Mouse (Mus musculus): ENCODE measurements around the gene Ttc37. TPM values are rescaled to one million over a fixed set of nuclear protein-coding genes. Genes with fewer than 3 reads are reported as not detected.

Gene Ttc37
- polyA plus RNA-seq, 1 experiment from 2014 or later: 11.0 TPM

DNA sequence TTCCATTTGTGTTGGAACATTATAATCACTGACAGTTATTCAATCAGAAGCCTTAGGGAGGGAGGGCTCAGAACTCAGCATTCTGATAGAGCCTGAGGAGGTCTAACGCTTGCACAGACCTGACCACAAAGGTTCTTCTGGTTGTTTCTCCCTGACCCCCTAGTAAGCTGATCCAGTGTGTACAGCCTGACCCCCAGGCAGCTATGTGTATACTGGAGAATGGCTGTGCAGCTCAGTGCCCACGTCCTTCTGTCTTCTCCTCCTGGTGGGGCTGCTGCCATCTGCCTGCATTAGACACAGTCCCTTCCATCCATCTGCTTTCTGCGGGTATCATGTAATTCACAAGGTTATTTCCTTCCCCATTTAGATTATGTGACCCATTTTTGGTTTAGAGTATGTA is 90.7 kb downstream of the Ttc37 start:
- Histone ChIP-seq H3K4me3 (no peak overlapping the region), H3K27me3 (ENCODE audit: insufficient read depth, poor library complexity, severe bottlenecking) (no peaks in the 10 kb centered on the region), H3K36me3 (peaks cover 46% of the 10 kb centered on the region), H3K4me1 (no peaks in the 10 kb centered on the region), H3K27ac (no peak overlapping the region), H3K9me3 (no peaks in the 10 kb centered on the region)
- 93% methylated on average over 3 of the region's 3 CpGs for WGBS
- DNase-seq (ENCODE audit: low spot score): no peak

DNA sequence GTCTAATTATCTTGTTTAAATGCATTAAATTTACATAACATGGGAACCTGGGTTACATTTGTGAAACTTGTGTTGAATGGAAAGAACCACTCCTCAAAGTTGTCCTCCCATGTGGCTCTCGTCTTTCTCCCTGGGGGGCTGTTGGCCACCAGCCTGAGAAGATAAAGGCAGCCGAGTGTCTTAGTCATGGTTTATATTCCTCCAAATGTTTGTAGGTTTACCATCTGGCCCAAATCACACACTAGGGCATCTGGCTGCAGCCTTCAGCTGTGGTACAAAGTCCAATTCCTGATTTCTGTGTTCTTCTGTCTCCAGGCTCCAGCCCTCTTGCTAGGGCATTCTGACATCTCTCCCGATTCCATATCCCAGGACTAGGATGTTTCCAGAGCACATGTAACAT is 91.7 kb downstream of the Ttc37 start:
- H3K4me1 ChIP-seq: no peaks in the 10 kb centered on the region
- H3K36me3 ChIP-seq: peaks cover 46% of the 10 kb centered on the region
- no peaks in the 10 kb centered on the region for H3K27me3 ChIP-seq (ENCODE audit: insufficient read depth, poor library complexity, severe bottlenecking)
- H3K4me3 ChIP-seq: no peak overlapping the region
- no peaks in the 10 kb centered on the region for H3K9me3 ChIP-seq
- 85% methylated on average over 3 of the region's 3 CpGs for WGBS
- DNase-seq (ENCODE audit: low spot score): no peak
- no peak overlapping the region for H3K27ac ChIP-seq

DNA sequence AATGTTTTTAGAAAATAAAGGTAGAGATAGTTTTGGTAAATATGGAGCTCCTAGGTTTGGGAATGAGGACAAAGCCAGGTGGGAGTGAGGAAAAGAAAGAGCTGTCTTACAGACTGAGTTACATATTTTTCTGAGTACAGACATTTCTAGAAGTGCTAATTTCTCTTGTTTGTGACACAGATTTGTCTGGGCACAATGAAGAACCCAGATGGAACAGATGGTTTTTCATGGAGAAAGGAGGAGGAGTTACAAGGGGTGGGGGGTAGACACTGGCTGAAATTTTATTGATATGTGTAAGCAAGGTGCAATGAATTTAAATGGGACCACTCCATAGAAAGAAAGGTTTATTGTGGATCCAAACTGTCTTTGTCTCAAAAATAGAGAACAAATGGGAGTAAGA is 96.4 kb downstream of the Ttc37 start:
- no peaks in the 10 kb centered on the region for H3K4me1 ChIP-seq
- no peak overlapping the region for H3K4me3 ChIP-seq
- no peaks in the 10 kb centered on the region for H3K27me3 ChIP-seq (ENCODE audit: insufficient read depth, poor library complexity, severe bottlenecking)
- DNase-seq (ENCODE audit: low spot score): no peak
- H3K36me3 ChIP-seq: peaks cover 28% of the 10 kb centered on the region
- no peaks in the 10 kb centered on the region for H3K9me3 ChIP-seq
- H3K27ac ChIP-seq: no peak overlapping the region

- WGBS: 92% methylated on average over 8 of the region's 8 CpGs
- H3K9me3 ChIP-seq: no peaks in the 10 kb centered on the region
- H3K4me1 ChIP-seq: no peaks in the 10 kb centered on the region
- DNase-seq (ENCODE audit: low spot score): no peak
- H3K27ac ChIP-seq: no peak overlapping the region
- H3K4me3 ChIP-seq: no peak overlapping the region
- H3K36me3 ChIP-seq: peaks cover 23% of the 10 kb centered on the region
- no peaks in the 10 kb centered on the region for H3K27me3 ChIP-seq (ENCODE audit: insufficient read depth, poor library complexity, severe bottlenecking)
These were observed 97.1 kb downstream of the Ttc37 start for GRCm38 (mm10) chr13:76195431-76196138.

DNA sequence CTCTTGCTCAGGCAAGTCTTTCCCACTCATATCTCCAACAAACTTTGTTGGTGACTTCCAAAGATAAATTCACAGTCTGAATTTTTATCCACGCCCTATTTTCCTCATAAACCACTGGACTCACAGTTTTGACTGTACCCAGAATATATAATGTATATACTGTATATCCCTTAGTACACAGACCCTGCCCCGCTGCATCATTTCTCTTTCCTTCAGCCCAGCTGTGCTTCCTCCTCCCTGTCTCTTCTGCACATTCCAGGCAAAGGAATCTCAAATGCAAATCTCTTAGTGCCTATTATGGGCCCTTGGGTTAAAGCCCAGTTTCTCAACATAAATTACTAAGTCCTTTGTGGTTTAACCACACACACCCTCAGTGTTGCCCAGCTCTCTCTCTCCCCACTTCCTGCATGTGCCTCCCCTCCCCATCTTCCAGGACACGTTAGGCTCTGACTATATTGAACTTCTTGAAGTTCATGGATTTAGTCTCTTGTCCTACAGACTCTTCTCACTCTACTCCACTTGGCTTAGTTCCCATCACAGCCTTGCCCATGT is 98.8 kb downstream of the Ttc37 start:
- 81% methylated on average over 3 of the region's 3 CpGs for WGBS
- Histone ChIP-seq H3K27me3 (ENCODE audit: insufficient read depth, poor library complexity, severe bottlenecking) (no peaks in the 10 kb centered on the region), H3K9me3 (no peaks in the 10 kb centered on the region), H3K4me1 (no peaks in the 10 kb centered on the region), H3K36me3 (peaks cover 6% of the 10 kb centered on the region; the same call in 1 of the 2 replicates), H3K27ac (no peak overlapping the region), H3K4me3 (no peak overlapping the region)
- no peak for DNase-seq (ENCODE audit: low spot score)

DNA sequence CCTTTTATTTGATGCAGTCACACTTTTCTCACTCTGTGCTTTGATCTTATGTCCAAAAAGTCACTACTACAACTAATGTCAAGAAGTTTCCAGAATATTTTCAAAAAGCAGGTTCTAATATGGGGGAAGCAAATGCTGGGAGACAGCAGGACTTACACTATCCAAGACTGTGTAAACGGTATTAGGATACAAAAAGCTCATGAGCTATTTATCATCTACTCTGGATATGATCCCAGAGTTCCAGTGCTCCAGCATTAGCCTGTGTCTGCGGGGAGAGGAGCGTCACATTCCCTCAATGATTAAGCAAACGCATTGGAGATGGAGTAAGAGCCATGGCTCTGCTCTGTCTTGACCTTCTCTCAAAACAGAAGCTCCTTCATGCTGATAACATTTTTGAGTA is 101.4 kb downstream of the Ttc37 start:
- Histone ChIP-seq H3K27ac (no peak overlapping the region), H3K36me3 (0 out of 2 replicates have a peak, but pooled peaks cover 2% of the 10 kb centered on the region), H3K9me3 (no peaks in the 10 kb centered on the region), H3K27me3 (ENCODE audit: insufficient read depth, poor library complexity, severe bottlenecking) (no peaks in the 10 kb centered on the region), H3K4me3 (no peak overlapping the region), H3K4me1 (no peaks in the 10 kb centered on the region)
- WGBS: 82% methylated on average over 4 of the region's 4 CpGs
- DNase-seq (ENCODE audit: low spot score): no peak

- Histone ChIP-seq H3K36me3 (no peaks in the 10 kb centered on the region), H3K4me1 (no peaks in the 10 kb centered on the region), H3K9me3 (no peaks in the 10 kb centered on the region), H3K27ac (no peak overlapping the region), H3K4me3 (no peak overlapping the region), H3K27me3 (ENCODE audit: insufficient read depth, poor library complexity, severe bottlenecking) (no peaks in the 10 kb centered on the region)
- 90% methylated on average over 2 of the region's 2 CpGs for WGBS
- DNase-seq (ENCODE audit: low spot score): no peak
These were observed 116.4 kb downstream of the Ttc37 start for GRCm38 (mm10) chr13:76214928-76215327.

DNA sequence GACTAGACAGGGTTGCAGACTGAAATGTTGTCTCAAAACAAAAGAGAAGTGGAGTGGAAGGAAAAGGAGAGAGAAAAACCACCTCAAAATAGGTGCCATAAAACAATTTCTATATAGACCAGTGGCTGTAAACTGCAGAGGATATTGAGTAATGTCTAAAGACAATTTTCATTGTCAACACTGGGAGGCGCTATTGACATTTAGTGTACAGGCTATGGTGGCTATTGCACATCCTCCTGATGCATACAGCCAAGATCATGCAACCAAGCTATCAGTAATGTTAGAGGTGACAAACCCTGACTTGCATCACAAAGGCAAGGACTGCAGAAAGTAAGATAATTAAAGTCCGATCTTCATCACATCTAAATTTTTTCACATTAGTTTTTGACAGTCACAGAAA is 116.9 kb downstream of the Ttc37 start:
- Histone ChIP-seq H3K9me3 (no peaks in the 10 kb centered on the region), H3K27me3 (ENCODE audit: insufficient read depth, poor library complexity, severe bottlenecking) (no peaks in the 10 kb centered on the region), H3K4me3 (no peak overlapping the region), H3K27ac (no peak overlapping the region), H3K36me3 (no peaks in the 10 kb centered on the region), H3K4me1 (no peaks in the 10 kb centered on the region)
- DNase-seq (ENCODE audit: low spot score): no peak
- WGBS: 45% methylated on average over 2 of the region's 2 CpGs

Other genes starting within 250 kb of the Ttc37 start
- 21.7 and 27.4 TPM in 2 replicates for gene Rhobtb3, start 154.8 kb upstream of the Ttc37 start, polyA plus RNA-seq (2016; fragmentation: Nextera tagmentation; extraction: Ambion mirVana)
- 0.28 and 0.34 TPM in 2 replicates for gene Spata9, start 131.6 kb upstream of the Ttc37 start, polyA plus RNA-seq (2016; fragmentation: Nextera tagmentation; extraction: Ambion mirVana)
- 36.2 and 37.0 TPM in 2 replicates for gene Rfesd, start 80.0 kb upstream of the Ttc37 start, polyA plus RNA-seq (2016; fragmentation: Nextera tagmentation; extraction: Ambion mirVana)
- 0.72 and 0.80 TPM in 2 replicates for gene Gpr150, start 41.7 kb upstream of the Ttc37 start, polyA plus RNA-seq (2016; fragmentation: Nextera tagmentation; extraction: Ambion mirVana)
- gene Arsk, start 74 bp upstream of the Ttc37 start, polyA plus RNA-seq (2016; fragmentation: Nextera tagmentation; extraction: Ambion mirVana): 2.7 and 3.8 TPM in 2 replicates
- not detected in 2 replicates for gene Fam81b, start 206.3 kb downstream of the Ttc37 start, polyA plus RNA-seq (2016; fragmentation: Nextera tagmentation; extraction: Ambion mirVana)

Data from heart, embryonic 10.5 days (tissue).